Mouse (Mus musculus): ENCODE results near the gene Lhb. TPM values are rescaled to one million over a fixed set of nuclear protein-coding genes. Genes with fewer than 3 reads are reported as not detected.
A peak's percentile ranks its signal among the peaks of the same experiment; 100 is the strongest.
"Not testable (repeated sequence)": the region's sequence is repeated elsewhere in the genome, so short reads cannot be mapped to it uniquely, and the experiment has no call there.

The Lhb gene
- polyA plus RNA-seq, 1 experiment from 2014 or later = not detected

DNA sequence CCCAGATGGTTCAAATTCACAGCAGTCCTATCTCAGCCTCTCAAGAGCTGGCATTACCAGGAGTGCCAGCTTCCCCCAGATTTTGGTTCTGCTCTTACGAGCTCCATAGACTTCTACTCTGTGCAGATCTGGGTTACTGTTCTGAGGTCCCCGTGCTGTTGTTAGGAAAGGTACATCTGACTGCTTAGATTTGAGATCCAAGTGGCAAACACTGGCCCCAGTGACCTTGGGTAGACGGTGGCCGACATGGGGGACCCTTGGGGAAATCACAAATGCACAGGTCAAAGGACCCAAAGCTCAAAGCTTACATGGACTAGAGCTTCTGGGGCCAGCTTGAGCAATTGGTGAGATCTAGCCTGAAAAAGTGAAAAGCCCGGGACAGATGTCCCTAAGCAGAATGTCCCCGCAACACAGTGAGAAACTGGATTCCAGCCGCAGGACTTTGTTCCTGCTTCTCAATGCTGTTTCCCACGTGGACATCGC lies 36.1 kb downstream of the Lhb start:
- peak overlapping the region; percentile 96 for H3K27ac ChIP-seq
- H3K4me3 ChIP-seq (ENCODE audit: inconsistent target) = peak overlapping the region; percentile 99
- H3K79me2 ChIP-seq (ENCODE audit: inconsistent target) = peaks cover 36% of the 10 kb centered on the region
- 42% methylated on average over 9 of the region's 9 CpGs for WGBS (ENCODE audit: missing documents)
- H3K36me3 ChIP-seq (ENCODE audit: inconsistent target) = peaks cover 3% of the 10 kb centered on the region; the same call in 1 of the 2 replicates

DNA sequence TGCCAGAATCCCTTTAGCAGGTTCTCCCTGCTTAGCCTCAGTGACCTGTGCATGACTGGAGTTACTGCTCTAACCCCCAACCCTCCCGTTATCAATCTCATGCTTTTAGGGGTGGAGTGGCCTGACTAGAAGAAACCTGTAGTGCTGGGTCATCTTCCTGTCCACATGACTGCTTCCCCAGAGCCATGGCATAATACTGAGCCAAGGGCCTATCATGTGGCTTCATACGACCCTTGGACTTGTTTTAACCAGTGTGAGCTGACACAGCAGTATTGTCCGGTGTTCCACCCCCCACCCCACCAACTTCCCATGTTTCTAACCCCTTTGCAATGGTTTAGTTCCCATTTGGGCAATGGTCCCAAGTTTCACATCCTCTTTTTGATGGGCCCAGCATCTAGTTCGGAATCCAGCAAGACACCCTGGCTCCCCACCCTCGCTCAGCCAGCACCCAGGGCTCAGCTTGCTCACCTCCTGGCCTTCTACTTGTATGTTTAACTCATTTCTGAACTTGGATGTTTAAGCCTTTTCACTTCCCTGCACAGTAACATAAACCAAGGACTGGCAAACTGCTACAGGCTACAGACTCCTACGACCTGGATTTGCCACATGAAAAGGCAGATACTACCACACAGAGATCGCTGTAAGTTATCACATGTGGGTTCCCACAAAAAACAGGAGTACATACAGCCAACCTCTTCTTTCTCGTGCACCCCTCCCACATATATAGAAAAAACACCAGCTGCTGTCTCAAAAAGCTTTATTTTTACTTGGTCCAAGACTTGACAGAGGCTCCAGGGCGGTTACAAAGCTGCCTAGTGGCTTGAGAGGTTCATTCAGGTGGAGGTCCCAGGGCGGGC lies 36.8 kb downstream of the Lhb start:
- WGBS (ENCODE audit: missing documents) = 1% methylated on average over 7 of the region's 10 CpGs
- H3K27ac ChIP-seq = peak overlapping the region; percentile 96
- peaks cover 10% of the 10 kb centered on the region; the same call in 1 of the 2 replicates for H3K36me3 ChIP-seq (ENCODE audit: inconsistent target)

DNA sequence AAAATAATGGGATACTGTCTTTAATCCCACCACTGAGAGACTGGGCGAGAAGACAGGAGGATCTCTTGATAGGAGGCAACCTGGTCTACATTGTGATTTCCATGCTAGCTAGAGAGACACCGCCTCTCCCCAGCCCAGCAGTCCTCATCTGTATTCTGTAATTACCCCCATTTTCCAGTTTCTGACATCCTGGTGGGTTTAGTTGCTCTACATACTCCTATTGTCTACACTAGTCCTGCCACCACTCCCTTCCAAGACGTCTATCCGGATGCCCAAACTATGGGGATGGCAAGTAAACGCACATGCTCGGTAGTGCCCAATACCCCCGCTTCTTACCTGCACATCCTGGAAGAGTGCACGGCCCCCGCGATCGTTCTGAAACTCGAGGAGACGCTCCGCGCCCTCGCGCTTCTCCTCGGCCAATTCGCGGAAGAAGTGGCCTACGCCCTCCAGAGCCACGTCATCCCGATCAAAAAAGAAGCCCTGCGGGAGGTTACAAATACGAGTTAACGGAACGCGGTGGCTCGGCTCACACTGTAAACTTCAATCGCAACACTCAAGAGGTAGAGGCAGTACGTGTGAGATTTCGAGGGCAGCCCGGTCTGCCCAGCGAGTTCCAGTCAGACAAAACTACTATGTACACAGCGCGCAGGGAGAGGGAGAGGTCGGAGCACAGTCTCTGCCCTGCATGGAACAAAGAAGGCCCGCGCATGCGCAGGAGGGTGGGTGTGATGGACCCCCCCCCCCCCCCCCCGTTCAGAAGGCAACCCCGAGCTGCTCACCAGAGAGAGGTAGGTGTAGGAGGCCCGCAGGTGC lies 38.3 kb downstream of the Lhb start:
- peaks cover 21% of the 10 kb centered on the region; the same call in 1 of the 2 replicates for H3K36me3 ChIP-seq (ENCODE audit: inconsistent target)
- H3K27ac ChIP-seq = peak overlapping the region; percentile 96
- WGBS (ENCODE audit: missing documents) = 1% methylated on average over 41 of the region's 43 CpGs
- peaks cover 58% of the 10 kb centered on the region for H3K79me2 ChIP-seq (ENCODE audit: inconsistent target)
- peak overlapping the region; percentile 99 for H3K4me3 ChIP-seq (ENCODE audit: inconsistent target)

More for the DNA sequence above, 36.8 kb downstream of the Lhb start:
- H3K4me3 ChIP-seq (ENCODE audit: inconsistent target) = peak overlapping the region; percentile 99
- H3K79me2 ChIP-seq (ENCODE audit: inconsistent target) = peaks cover 43% of the 10 kb centered on the region

DNA sequence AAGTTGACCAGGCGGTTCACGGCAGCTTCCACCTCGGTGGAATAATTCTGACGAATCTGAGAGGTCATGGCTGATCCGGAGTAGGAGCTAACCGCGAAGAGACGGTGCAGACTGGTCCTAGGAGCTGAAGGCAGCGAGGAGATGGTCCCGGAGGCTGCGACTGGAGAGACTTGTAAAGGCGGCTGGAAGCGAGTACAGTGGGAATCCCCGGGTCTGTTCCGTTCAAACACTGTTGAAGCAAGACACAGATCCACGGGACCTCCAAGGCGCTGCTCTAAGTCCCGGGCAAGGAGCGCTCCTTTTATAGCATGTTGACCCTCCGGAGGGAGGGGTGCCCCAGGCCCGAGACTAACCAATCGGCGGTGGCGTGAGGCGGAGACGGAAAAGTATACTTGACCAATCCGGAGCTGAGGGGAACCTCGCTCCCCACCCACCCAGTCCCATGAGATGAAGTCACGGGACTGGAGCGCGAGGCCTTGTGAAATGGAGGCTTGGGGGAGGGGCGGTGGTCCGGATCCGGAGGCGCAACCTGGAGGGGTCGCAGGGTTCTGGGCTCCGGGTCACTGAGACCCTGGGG lies 39.0 kb downstream of the Lhb start, which contains the start of gene Ftl1:
Gene Ftl1 (minus strand): TSS at position 321 of the 577 bp plus-strand sequence.
- WGBS (ENCODE audit: missing documents) = 3% methylated on average over 20 of the region's 37 CpGs
- H3K79me2 ChIP-seq (ENCODE audit: inconsistent target) = peaks cover 65% of the 10 kb centered on the region
- peak within 1 kb of the TSS; percentile 100 for H3K27ac ChIP-seq
- H3K4me3 ChIP-seq (ENCODE audit: inconsistent target) = peak within 1 kb of the TSS; percentile 99
- peaks cover 28% of the 10 kb centered on the region; the same call in 1 of the 2 replicates for H3K36me3 ChIP-seq (ENCODE audit: inconsistent target)

DNA sequence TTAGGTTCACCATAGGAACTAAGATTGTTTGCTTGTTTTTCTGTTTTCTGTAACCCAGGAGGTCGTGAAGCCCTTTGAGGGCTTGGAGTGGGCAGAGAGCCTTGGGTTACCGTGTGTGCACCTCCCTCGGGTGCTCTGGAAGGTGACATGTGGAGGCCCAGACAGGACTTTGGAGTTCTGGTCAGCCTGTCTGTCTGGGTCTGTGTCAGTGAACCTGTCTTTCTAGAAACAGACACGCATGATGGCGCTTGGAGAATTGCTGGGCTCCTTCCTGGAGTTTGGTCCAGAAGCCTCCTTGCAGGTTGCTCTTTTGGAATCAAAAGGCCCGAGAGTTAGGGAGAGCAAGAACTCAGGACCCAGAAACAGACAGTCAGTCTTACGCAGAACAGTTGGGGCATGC lies 39.8 kb downstream of the Lhb start:
- peaks cover 72% of the 10 kb centered on the region for H3K79me2 ChIP-seq (ENCODE audit: inconsistent target)
- peak overlapping the region; percentile 33 for H3K4me3 ChIP-seq (ENCODE audit: inconsistent target)
- H3K36me3 ChIP-seq (ENCODE audit: inconsistent target) = peaks cover 33% of the 10 kb centered on the region; the same call in 1 of the 2 replicates
- peak overlapping the region; percentile 100 for H3K27ac ChIP-seq
- 36% methylated on average over 7 of the region's 7 CpGs for WGBS (ENCODE audit: missing documents)

DNA sequence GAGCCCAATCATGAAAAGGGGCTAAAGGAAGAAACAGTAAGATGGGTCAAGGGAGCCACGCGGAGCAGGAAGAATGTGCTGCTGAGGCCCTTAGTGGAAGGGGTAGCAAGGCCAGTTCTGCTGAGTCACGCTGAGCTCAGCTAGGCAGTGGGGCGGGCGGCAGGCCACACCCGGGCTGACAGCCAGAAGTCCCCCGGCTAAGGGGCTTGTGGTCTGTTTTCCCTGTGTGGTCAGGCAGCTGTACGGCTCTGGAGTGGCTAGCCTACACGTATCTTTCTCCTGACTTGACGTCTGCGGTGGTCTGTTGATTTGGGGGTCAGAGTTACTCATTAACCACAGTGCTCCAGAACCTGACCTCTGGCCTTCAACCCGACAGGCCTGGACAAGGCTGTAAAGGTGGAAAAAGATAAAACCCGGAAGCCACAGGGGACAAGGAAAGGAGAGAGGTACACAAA lies 40.3 kb downstream of the Lhb start:
- WGBS (ENCODE audit: missing documents) = 0% methylated on average over 13 of the region's 13 CpGs
- H3K4me3 ChIP-seq (ENCODE audit: inconsistent target) = peak overlapping the region; percentile 33; the same call in 1 of the 2 replicates
- H3K79me2 ChIP-seq (ENCODE audit: inconsistent target) = peaks cover 78% of the 10 kb centered on the region
- H3K27ac ChIP-seq = peak overlapping the region; percentile 100
- peaks cover 33% of the 10 kb centered on the region; the same call in 1 of the 2 replicates for H3K36me3 ChIP-seq (ENCODE audit: inconsistent target)

DNA sequence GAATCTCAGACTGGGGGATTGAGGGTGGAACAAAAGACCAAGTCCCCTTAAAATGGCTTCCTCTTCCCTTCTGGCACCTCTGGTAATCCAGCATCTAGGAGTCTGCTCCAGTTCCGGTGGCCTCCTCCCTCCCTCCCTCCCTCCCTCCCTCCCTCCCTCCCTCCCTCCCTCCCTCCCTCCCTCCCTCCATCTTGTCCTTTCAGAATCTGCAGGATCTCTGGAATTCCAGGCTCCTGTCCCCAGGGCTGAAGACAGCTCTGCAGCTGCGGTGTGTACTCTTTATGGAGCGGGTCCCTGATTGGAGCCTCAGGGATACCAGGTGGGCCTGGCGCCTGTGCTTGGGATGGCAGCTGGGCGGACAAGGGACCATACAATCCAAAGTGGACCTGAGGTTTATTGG lies 40.7 kb downstream of the Lhb start:
- Histone ChIP-seq H3K36me3 (ENCODE audit: inconsistent target) (peaks cover 33% of the 10 kb centered on the region; the same call in 1 of the 2 replicates), H3K27ac (peak overlapping the region; percentile 100), H3K79me2 (ENCODE audit: inconsistent target) (peaks cover 82% of the 10 kb centered on the region), H3K4me3 (ENCODE audit: inconsistent target) (no peak overlapping the region)
- 100% methylated on average over 1 of the region's 5 CpGs for WGBS (ENCODE audit: missing documents)

DNA sequence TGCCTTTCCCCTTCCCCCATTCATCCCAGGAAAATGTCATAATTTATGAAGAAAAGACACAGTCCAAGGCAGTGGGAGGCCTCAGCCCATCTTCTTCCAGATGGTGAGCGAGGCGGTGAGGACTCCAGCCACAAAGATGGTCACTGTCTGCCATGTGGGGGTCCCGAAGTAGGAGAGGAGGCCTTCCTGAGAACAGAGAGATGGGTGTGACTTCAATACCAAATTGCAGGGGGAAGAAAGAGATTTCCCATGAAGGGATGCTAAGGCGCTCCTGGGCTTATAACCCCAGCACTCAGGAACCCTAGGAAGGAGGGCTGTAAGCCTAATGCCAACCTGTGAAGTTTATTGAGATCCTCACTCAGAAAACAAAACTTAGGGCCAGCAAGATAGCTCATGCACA lies 41.2 kb downstream of the Lhb start:
- peaks cover 33% of the 10 kb centered on the region; the same call in 1 of the 2 replicates for H3K36me3 ChIP-seq (ENCODE audit: inconsistent target)
- peaks cover 83% of the 10 kb centered on the region for H3K79me2 ChIP-seq (ENCODE audit: inconsistent target)
- H3K27ac ChIP-seq = peak overlapping the region; percentile 100
- no peak overlapping the region for H3K4me3 ChIP-seq (ENCODE audit: inconsistent target)
- 95% methylated on average over 3 of the region's 4 CpGs for WGBS (ENCODE audit: missing documents)

DNA sequence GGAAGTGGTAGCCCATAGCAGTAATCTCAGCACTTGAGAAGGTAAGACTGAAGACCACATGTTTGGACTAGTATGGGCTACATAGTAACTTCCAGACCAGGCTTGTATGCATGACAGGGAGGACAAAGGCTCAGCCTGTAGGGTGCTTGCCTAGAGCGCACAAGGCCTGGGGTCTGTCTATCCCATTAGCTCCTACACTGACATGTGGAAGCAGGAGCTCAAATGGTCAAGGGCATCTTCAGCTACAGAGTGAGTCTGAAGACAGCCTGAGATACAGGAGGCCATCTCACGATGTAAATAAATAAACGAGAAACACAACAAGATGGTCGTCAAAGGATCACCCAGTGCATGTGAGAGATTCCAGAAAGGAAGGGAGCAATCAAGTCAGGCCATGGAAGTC lies 41.7 kb downstream of the Lhb start:
- no peak overlapping the region for H3K4me3 ChIP-seq (ENCODE audit: inconsistent target)
- H3K36me3 ChIP-seq (ENCODE audit: inconsistent target) = peaks cover 33% of the 10 kb centered on the region; the same call in 1 of the 2 replicates
- H3K27ac ChIP-seq = peak overlapping the region; percentile 100; the same call in 1 of the 2 replicates
- whole genome bisulfite sequencing (ENCODE audit: missing documents) = 96% methylated on average over 4 of the region's 4 CpGs
- H3K79me2 ChIP-seq (ENCODE audit: inconsistent target) = peaks cover 83% of the 10 kb centered on the region

DNA sequence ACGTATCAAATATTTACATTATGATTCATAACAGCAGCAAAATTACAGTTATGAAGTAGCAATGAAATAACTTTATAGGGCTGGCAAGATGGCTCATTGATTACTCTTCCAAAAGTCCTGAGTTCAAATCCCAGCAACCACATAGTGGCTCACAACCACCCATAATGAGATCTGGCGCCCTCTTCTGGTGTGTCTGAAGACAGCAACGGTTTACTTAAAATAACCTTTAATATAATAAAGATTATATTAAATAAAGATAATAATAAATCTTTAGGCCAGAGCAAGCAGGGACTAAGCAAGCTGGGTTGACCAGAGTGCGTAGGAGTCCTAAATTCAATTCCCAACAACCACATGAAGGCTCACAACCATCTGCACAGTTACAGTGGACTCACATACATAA lies 42.2 kb downstream of the Lhb start:
- peaks cover 33% of the 10 kb centered on the region; the same call in 1 of the 2 replicates for H3K36me3 ChIP-seq (ENCODE audit: inconsistent target)
- WGBS (ENCODE audit: missing documents) = 68% methylated on average over 3 of the region's 4 CpGs
- H3K79me2 ChIP-seq (ENCODE audit: inconsistent target) = peaks cover 78% of the 10 kb centered on the region
- H3K27ac ChIP-seq; H3K4me3 ChIP-seq (ENCODE audit: inconsistent target): not testable (repeated sequence)

DNA sequence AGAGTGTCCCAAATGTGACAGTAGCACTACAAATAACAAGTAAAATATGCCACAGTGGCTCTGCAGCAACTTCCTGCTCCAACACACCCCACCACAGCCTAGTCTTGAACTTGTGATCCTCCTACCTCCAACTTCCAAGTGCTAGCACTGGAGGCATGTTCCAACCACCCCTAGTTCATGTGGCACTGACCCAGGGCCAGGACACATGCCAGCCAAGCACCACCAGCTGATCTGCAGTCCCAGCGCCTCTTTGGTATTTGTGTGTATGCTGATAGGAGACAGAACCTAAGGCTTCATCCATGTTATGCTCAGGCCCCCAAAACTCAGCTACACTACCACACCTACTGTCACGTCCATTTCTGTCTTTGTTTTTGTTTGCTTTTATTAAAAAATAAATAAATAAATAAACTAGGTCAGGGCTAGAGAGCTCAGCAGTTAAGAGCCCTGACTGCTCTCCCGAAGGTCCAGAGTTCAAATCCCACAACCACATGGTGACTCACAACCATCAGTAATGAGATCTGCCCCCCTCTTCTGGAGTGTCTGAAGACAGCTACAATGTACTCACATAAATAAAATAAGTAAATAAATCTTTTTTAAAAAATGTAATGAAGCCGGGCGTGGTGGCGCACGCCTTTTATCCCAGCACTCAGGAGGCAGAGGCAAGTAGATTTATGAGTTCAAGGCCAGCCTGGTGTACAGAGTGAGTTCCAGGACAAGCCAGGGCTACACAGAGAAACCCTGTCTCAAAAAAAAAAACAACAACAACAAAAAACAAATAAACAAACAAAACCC lies 43.6 kb downstream of the Lhb start:
- peaks cover 65% of the 10 kb centered on the region for H3K79me2 ChIP-seq (ENCODE audit: inconsistent target)
- H3K27ac ChIP-seq = 0 out of 2 replicates have a peak overlapping the region, but pooled peaks have one; percentile 19
- 97% methylated on average over 7 of the region's 7 CpGs for whole genome bisulfite sequencing (ENCODE audit: missing documents)
- H3K4me3 ChIP-seq (ENCODE audit: inconsistent target) = no peak overlapping the region; the same call in 1 of the 2 replicates
- H3K36me3 ChIP-seq (ENCODE audit: inconsistent target) = peaks cover 33% of the 10 kb centered on the region; the same call in 1 of the 2 replicates

DNA sequence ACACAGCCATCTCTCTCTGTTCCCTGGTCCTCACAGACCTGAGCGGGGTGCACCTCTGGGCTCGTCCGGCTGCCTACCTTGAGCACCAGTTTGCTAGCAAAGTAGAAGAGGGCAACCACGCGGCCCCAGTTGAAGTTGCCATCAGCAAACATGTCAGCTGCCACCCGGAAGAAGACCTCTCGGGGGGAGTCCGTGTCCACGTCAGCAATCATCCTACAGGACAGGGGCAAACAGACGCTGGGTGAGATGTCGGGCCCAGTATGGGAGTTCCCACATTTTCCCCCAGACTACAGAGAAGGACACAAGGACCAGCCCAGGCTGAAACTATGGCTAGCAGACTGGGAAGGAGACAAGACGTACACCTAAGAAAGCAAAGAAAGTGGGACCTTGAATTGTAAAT lies 44.5 kb downstream of the Lhb start:
- 90% methylated on average over 12 of the region's 12 CpGs for WGBS (ENCODE audit: missing documents)
- Histone ChIP-seq H3K36me3 (ENCODE audit: inconsistent target) (peaks cover 33% of the 10 kb centered on the region; the same call in 1 of the 2 replicates), H3K4me3 (ENCODE audit: inconsistent target) (peak overlapping the region; percentile 93), H3K27ac (peak overlapping the region; percentile 95), H3K79me2 (ENCODE audit: inconsistent target) (peaks cover 59% of the 10 kb centered on the region)

DNA sequence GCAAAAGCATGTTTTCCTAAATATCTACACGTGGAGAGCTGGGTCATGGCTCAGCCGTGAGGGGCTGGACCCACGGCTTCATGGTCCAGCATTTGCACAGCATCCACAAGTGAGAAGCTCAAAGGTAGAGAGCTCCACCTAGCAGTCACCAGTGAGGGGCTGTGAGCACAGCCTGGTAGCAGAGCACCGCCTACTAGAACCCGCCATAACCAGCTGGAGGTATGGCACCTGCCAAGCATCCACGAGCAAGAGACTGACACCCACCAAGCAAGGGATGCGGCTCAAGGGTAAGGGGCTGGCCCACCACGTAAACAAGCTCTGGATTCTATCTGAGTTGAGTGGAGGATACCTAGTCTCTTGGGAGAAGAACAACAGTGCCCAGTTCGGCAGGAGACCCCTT lies 44.9 kb downstream of the Lhb start:
- peak overlapping the region; percentile 95 for H3K27ac ChIP-seq
- 97% methylated on average over 9 of the region's 9 CpGs for WGBS (ENCODE audit: missing documents)
- H3K79me2 ChIP-seq (ENCODE audit: inconsistent target) = peaks cover 55% of the 10 kb centered on the region
- peak overlapping the region; percentile 93 for H3K4me3 ChIP-seq (ENCODE audit: inconsistent target)
- H3K36me3 ChIP-seq (ENCODE audit: inconsistent target) = peaks cover 33% of the 10 kb centered on the region; the same call in 1 of the 2 replicates
